Mouse (Mus musculus) layer of hippocampus, postnatal 36 days (tissue): ENCODE results near the gene Wfdc16. TPM values are rescaled to one million over a fixed set of nuclear protein-coding genes. Genes with fewer than 3 reads are reported as not detected.
"Not testable (repeated sequence)": the region's sequence is repeated elsewhere in the genome, so short reads cannot be mapped to it uniquely, and the experiment has no call there.

Experiments used
- DNase-seq, 2 experiments: peaks; one replicate each; pipeline ENCODE4 v3.0.0; 2022
- total RNA-seq, 2 experiments: library from RNA; stranded (reverse); gene quantifications; 2 replicates each; pipeline ENCODE4 v1.2.3; 2021

The Wfdc16 gene
- total RNA-seq, result not detected

GRCm38 (mm10) chr2:164638696-164639095, at the start of gene Wfdc16:
Gene Wfdc16 (minus strand): TSS chr2:164638796.
- no peak for DNase-seq

- no peak for DNase-seq
Observed at GRCm38 (mm10) chr2:164684807-164685206, 46.2 kb upstream of the Wfdc16 start, which contains the start of gene Wfdc13. Gene Wfdc13 (plus strand): TSS chr2:164685107.

- DNase-seq, result no peak
Observed at GRCm38 (mm10) chr2:164679906-164680305, 41.3 kb upstream of the Wfdc16 start.

GRCm38 (mm10) chr2:164678848-164679625, 40.4 kb upstream of the Wfdc16 start:
- DNase-seq, result peak; percentile 33 to 53

- no peak for DNase-seq
Observed at GRCm38 (mm10) chr2:164676916-164677685, 38.5 kb upstream of the Wfdc16 start.

GRCm38 (mm10) chr2:164676103-164676502, 37.5 kb upstream of the Wfdc16 start:
- no peak for DNase-seq

- DNase-seq, result no peak
Observed at GRCm38 (mm10) chr2:164673987-164674386, 35.4 kb upstream of the Wfdc16 start, which contains the start of gene Wfdc11. Gene Wfdc11 (minus strand): TSS chr2:164674087.

- DNase-seq, result no peak
Observed at GRCm38 (mm10) chr2:164670938-164671337, 32.3 kb upstream of the Wfdc16 start.

- no peak for DNase-seq
Observed at GRCm38 (mm10) chr2:164670261-164670660, 31.7 kb upstream of the Wfdc16 start.

GRCm38 (mm10) chr2:164664851-164665250, 26.3 kb upstream of the Wfdc16 start:
- DNase-seq, result no peak

- DNase-seq, result no peak
Observed at GRCm38 (mm10) chr2:164656483-164656882, 17.9 kb upstream of the Wfdc16 start, which contains the start of gene Wfdc9. Gene Wfdc9 (minus strand): TSS chr2:164656583.

GRCm38 (mm10) chr2:164655858-164656257, 17.3 kb upstream of the Wfdc16 start, which contains the start of gene Wfdc10:
Gene Wfdc10 (plus strand): TSS chr2:164656046.
- DNase-seq, result peak in 1 of 2 experiments; percentile 5

- DNase-seq, result peak in 1 of 2 experiments; percentile 15
Observed at GRCm38 (mm10) chr2:164641881-164642673, 3.5 kb upstream of the Wfdc16 start.

GRCm38 (mm10) chr2:164641129-164641528, 2.5 kb upstream of the Wfdc16 start:
- no peak for DNase-seq

- DNase-seq, result no peak
Observed at GRCm38 (mm10) chr2:164635266-164635665, 3.3 kb downstream of the Wfdc16 start.

- no peak for DNase-seq
Observed at GRCm38 (mm10) chr2:164621775-164622174, 16.8 kb downstream of the Wfdc16 start.

- no peak for DNase-seq
Observed at GRCm38 (mm10) chr2:164619050-164619449, 19.5 kb downstream of the Wfdc16 start.

GRCm38 (mm10) chr2:164615386-164615785, 23.2 kb downstream of the Wfdc16 start:
- DNase-seq, result no peak

- not testable (repeated sequence) for DNase-seq
Observed at GRCm38 (mm10) chr2:164613471-164613870, 25.1 kb downstream of the Wfdc16 start, which contains the start of the genes Wfdc6b and Wfdc8. Gene Wfdc6b (plus strand): TSS chr2:164613522. Gene Wfdc8 (minus strand): TSS chr2:164613626.

GRCm38 (mm10) chr2:164608781-164609180, 29.8 kb downstream of the Wfdc16 start:
- no peak for DNase-seq

- no peak for DNase-seq
Observed at GRCm38 (mm10) chr2:164604411-164604810, 34.2 kb downstream of the Wfdc16 start.

- DNase-seq, result no peak
Observed at GRCm38 (mm10) chr2:164603482-164603881, 35.1 kb downstream of the Wfdc16 start.
